Mouse (Mus musculus): ENCODE data around the gene Atxn1. TPM values are rescaled to one million over a fixed set of nuclear protein-coding genes. Genes with fewer than 3 reads are reported as not detected.

Atxn1 gene
- polyA plus RNA-seq, 1 experiment from 2014 or later, result 8.1 TPM

- H3K4me2 ChIP-seq, result no peak overlapping the region
- H3K36me3 ChIP-seq, result no peaks in the 10 kb centered on the region
- no peaks in the 10 kb centered on the region for H3K27me3 ChIP-seq
- ATAC-seq (replicated peaks; ENCODE audit: insufficient number of reproducible peaks, insufficient read depth, low FRiP score, low read depth), result 0 out of 2 replicates have a peak, but pooled peaks have one; percentile 22
- no peaks in the 10 kb centered on the region for H3K9me3 ChIP-seq (replicated peaks)
- H3K27ac ChIP-seq, result no peak overlapping the region
- no peaks in the 10 kb centered on the region for H3K4me1 ChIP-seq (replicated peaks)
- 43% methylated on average over 1 of the region's 1 CpGs for WGBS
- no peak overlapping the region for H3K9ac ChIP-seq
- no peak overlapping the region for H3K4me3 ChIP-seq
Observed at GRCm38 (mm10) chr13:45976894-45977293, 12.1 kb upstream of the Atxn1 start.

DNA sequence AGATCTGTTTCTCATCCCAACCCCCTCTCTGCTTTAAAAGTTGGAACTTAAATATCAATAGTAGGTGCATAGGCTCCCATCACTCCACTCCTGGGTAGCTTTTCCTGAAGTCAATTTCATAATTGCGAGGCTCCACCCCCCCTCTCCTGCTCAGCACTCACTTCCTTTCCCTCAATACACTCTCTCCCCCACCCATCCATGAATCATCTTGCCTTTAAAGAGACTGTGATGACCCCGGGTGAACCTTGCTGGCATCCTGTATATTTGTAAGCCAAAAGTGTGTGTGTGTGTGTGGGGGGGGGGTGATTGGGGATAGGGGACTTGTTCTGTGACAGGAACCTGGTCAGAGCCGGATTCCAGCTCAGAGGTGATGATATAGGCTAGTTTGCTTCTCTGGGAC, 9.8 kb upstream of the Atxn1 start:
- ATAC-seq (replicated peaks; ENCODE audit: insufficient number of reproducible peaks, insufficient read depth, low FRiP score, low read depth), result no peak
- 43% methylated on average over 3 of the region's 3 CpGs for WGBS
- H3K27me3 ChIP-seq, result no peaks in the 10 kb centered on the region

GRCm38 (mm10) chr13:45973972-45974490, 9.2 kb upstream of the Atxn1 start:
- Histone ChIP-seq H3K36me3 (no peaks in the 10 kb centered on the region), H3K27ac (no peak overlapping the region), H3K4me1 (replicated peaks) (no peaks in the 10 kb centered on the region), H3K4me2 (no peak overlapping the region), H3K4me3 (no peak overlapping the region), H3K9ac (no peak overlapping the region), H3K9me3 (replicated peaks) (no peaks in the 10 kb centered on the region), H3K27me3 (no peaks in the 10 kb centered on the region)
- 47% methylated on average over 7 of the region's 7 CpGs for WGBS
- ATAC-seq (replicated peaks; ENCODE audit: insufficient number of reproducible peaks, insufficient read depth, low FRiP score, low read depth), result no peak

More for the DNA sequence above, 9.8 kb upstream of the Atxn1 start:
- Histone ChIP-seq H3K36me3 (no peaks in the 10 kb centered on the region), H3K9ac (no peak overlapping the region), H3K4me2 (no peak overlapping the region), H3K27ac (no peak overlapping the region), H3K4me1 (replicated peaks) (no peaks in the 10 kb centered on the region), H3K9me3 (replicated peaks) (no peaks in the 10 kb centered on the region), H3K4me3 (no peak overlapping the region)

DNA sequence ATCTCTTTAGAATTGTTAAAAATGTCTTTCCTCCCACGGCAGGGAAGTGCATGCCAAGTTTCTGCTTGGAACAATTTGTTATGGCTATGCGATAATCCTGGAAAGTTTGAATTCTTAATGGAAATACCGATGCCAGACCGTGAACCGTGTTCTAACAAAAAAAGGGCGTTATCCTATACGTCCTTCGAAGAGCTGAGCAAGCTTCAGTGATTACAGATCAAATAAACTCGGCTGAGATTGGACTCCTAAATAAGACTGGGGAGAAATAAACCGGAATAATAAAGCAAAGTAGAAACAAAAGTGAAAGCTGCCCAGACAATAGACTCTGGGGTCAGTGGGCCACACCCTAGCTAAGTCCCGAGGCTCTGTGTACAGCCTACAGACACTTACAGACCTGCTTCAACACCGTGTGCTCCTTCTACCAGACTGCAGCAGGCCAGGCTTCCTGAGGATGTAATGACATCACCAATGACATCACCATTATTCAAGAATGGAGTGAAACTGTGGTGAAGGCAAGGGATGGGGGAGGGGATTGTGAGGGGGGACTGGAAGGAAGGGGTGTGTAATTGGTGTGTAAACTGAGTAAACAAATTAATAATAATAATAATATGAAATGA, 6.2 kb upstream of the Atxn1 start:
- no peak overlapping the region for H3K4me3 ChIP-seq
- 52% methylated on average over 12 of the region's 12 CpGs for WGBS
- no peak overlapping the region for H3K4me2 ChIP-seq
- H3K27ac ChIP-seq, result no peak overlapping the region
- no peaks in the 10 kb centered on the region for H3K27me3 ChIP-seq
- ATAC-seq (replicated peaks; ENCODE audit: insufficient number of reproducible peaks, insufficient read depth, low FRiP score, low read depth), result peak; percentile 70
- no peaks in the 10 kb centered on the region for H3K9me3 ChIP-seq (replicated peaks)
- peaks cover 5% of the 10 kb centered on the region for H3K4me1 ChIP-seq (replicated peaks)
- H3K9ac ChIP-seq, result no peak overlapping the region
- no peaks in the 10 kb centered on the region for H3K36me3 ChIP-seq

GRCm38 (mm10) chr13:45968206-45968605, 3.4 kb upstream of the Atxn1 start:
- H3K9me3 ChIP-seq (replicated peaks), result no peaks in the 10 kb centered on the region
- no peaks in the 10 kb centered on the region for H3K27me3 ChIP-seq
- no peak overlapping the region for H3K9ac ChIP-seq
- H3K27ac ChIP-seq, result no peak overlapping the region
- no peak overlapping the region for H3K4me3 ChIP-seq
- no peak for ATAC-seq (replicated peaks; ENCODE audit: insufficient number of reproducible peaks, insufficient read depth, low FRiP score, low read depth)
- WGBS, result 67% methylated on average over 4 of the region's 4 CpGs
- H3K36me3 ChIP-seq, result no peaks in the 10 kb centered on the region
- no peak overlapping the region for H3K4me2 ChIP-seq
- peaks cover 10% of the 10 kb centered on the region for H3K4me1 ChIP-seq (replicated peaks)

- no peak overlapping the region for H3K27ac ChIP-seq
- no peak overlapping the region for H3K4me3 ChIP-seq
- no peak overlapping the region for H3K4me2 ChIP-seq
- no peaks in the 10 kb centered on the region for H3K36me3 ChIP-seq
- no peak for ATAC-seq (replicated peaks; ENCODE audit: insufficient number of reproducible peaks, insufficient read depth, low FRiP score, low read depth)
- H3K27me3 ChIP-seq, result no peaks in the 10 kb centered on the region
- peaks cover 15% of the 10 kb centered on the region for H3K4me1 ChIP-seq (replicated peaks)
- no peak overlapping the region for H3K9ac ChIP-seq
- no peaks in the 10 kb centered on the region for H3K9me3 ChIP-seq (replicated peaks)
- 64% methylated on average over 3 of the region's 3 CpGs for WGBS
Observed at GRCm38 (mm10) chr13:45967371-45967770, 2.6 kb upstream of the Atxn1 start.

DNA sequence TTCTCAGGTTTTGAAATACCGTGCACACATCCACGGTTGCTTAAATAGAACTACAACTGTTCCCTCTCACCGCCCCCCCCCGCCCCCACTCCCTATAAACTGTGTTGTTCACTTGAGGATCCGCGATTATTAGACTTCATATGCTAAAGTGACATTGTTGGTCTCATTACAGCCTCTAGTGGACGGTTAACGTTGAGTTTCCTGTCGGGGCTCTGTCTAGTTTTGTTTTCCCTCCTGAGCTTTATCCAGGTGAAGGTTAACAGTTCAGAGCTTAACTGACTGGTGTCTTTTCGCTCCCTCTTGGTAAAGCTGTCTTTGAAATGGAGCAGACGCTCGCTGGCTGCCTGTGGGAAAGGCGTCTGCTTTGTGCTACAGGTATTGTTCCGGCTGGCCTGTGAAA, 1.8 kb upstream of the Atxn1 start:
- no peaks in the 10 kb centered on the region for H3K36me3 ChIP-seq
- peak overlapping the region; percentile 90 for H3K4me2 ChIP-seq
- H3K27ac ChIP-seq, result peak overlapping the region; percentile 98
- peak overlapping the region; percentile 52; the same call in 1 of the 2 replicates for H3K9ac ChIP-seq
- 3% methylated on average over 14 of the region's 14 CpGs for WGBS
- peaks cover 23% of the 10 kb centered on the region for H3K4me1 ChIP-seq (replicated peaks)
- no peaks in the 10 kb centered on the region for H3K27me3 ChIP-seq
- H3K9me3 ChIP-seq (replicated peaks), result no peaks in the 10 kb centered on the region
- H3K4me3 ChIP-seq, result peak overlapping the region; percentile 96
- ATAC-seq (replicated peaks; ENCODE audit: insufficient number of reproducible peaks, insufficient read depth, low FRiP score, low read depth), result no peak

DNA sequence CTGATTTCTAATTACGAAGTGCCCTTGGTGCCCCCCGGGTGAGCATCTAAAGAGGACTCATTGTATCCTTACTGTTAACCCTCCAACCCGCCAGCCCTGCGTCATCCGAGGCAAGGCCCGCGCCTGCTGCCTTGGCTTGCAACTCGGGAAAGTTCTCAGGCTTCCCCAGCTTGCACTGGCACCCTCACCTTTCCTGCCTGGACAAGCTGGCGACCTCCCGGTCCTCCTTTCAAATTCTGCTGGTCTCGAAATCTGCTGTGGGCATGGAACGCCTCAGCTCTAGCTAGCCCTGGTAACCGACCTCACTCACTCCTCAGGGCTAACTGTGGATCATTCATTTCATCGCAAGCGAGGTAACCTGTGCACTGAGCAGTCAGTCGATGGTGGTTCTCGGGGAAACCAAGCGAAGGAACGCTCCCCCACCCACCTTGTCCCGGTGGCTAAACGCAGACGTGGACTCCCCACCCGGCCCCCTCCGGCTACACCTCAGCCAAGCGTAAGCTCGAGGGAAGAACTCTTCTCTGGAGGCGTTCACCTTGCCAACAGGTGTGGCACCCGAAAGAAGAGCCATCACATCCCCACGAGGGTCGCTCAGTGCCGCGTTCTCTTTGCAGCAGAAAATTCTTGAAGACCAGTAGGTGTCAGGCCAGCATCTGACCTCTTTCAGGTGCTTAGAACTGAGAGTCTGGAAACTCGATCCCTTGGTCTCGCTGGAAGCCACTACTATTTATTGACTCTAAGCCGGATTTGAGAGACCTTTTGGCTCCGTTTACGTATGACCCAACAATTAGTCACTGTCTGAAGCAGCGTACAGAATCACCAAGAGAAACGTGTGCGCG, 1.0 kb upstream of the Atxn1 start:
- peak overlapping the region; percentile 75 for H3K9ac ChIP-seq
- peak overlapping the region; percentile 98 for H3K27ac ChIP-seq
- peak overlapping the region; percentile 90 for H3K4me2 ChIP-seq
- H3K4me3 ChIP-seq, result peak overlapping the region; percentile 96
- H3K4me1 ChIP-seq (replicated peaks), result peaks cover 28% of the 10 kb centered on the region
- no peaks in the 10 kb centered on the region for H3K9me3 ChIP-seq (replicated peaks)
- no peaks in the 10 kb centered on the region for H3K36me3 ChIP-seq
- H3K27me3 ChIP-seq, result no peaks in the 10 kb centered on the region
- 0 out of 2 replicates have a peak, but pooled peaks have one; percentile 3 for ATAC-seq (replicated peaks; ENCODE audit: insufficient number of reproducible peaks, insufficient read depth, low FRiP score, low read depth)
- under 1% methylated on average over 41 of the region's 41 CpGs for WGBS

- Histone ChIP-seq H3K4me1 (replicated peaks) (peaks cover 39% of the 10 kb centered on the region), H3K4me3 (peak overlapping the region; percentile 96), H3K27me3 (no peaks in the 10 kb centered on the region), H3K36me3 (no peaks in the 10 kb centered on the region), H3K9me3 (replicated peaks) (no peaks in the 10 kb centered on the region), H3K4me2 (peak overlapping the region; percentile 90), H3K27ac (peak overlapping the region; percentile 98), H3K9ac (peak overlapping the region; percentile 94)
- WGBS, result 2% methylated on average over 23 of the region's 39 CpGs
- peak; percentile 19 for ATAC-seq (replicated peaks; ENCODE audit: insufficient number of reproducible peaks, insufficient read depth, low FRiP score, low read depth)
Observed at GRCm38 (mm10) chr13:45964331-45964852, 416 bp downstream of the Atxn1 start.

- Histone ChIP-seq H3K9ac (peak overlapping the region; percentile 94), H3K4me3 (peak overlapping the region; percentile 96), H3K36me3 (no peaks in the 10 kb centered on the region), H3K9me3 (replicated peaks) (no peaks in the 10 kb centered on the region), H3K4me2 (peak overlapping the region; percentile 90), H3K27ac (peak overlapping the region; percentile 98), H3K4me1 (replicated peaks) (peaks cover 41% of the 10 kb centered on the region), H3K27me3 (no peaks in the 10 kb centered on the region)
- peak; percentile 54 for ATAC-seq (replicated peaks; ENCODE audit: insufficient number of reproducible peaks, insufficient read depth, low FRiP score, low read depth)
- under 1% methylated on average over 86 of the region's 95 CpGs for WGBS
Observed at GRCm38 (mm10) chr13:45963497-45964330, 1.1 kb downstream of the Atxn1 start.

DNA sequence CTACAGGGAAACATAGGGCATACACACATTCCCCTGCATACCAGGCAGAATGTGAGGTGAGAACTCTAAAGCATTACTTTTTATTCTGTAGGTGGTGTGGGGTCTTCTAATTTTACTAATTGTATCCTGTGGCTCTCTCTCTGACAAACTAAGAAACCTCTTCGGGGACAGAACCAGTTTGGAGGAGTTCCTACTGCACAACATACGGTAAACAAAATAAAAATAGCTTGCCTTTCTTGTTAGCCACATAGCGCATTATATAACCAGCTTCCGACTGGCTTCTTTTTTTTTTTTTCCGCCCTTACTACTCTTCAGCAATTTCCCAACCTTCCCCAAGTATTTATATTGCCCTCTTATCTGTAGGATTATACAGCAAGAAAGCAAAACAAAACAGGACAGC, 2.0 kb downstream of the Atxn1 start:
- WGBS, result 7% methylated on average over 5 of the region's 5 CpGs
- Histone ChIP-seq H3K27me3 (no peaks in the 10 kb centered on the region), H3K4me2 (peak overlapping the region; percentile 90), H3K9me3 (replicated peaks) (no peaks in the 10 kb centered on the region), H3K4me3 (peak overlapping the region; percentile 96), H3K4me1 (replicated peaks) (peaks cover 42% of the 10 kb centered on the region), H3K9ac (peak overlapping the region; percentile 94), H3K27ac (peak overlapping the region; percentile 98), H3K36me3 (no peaks in the 10 kb centered on the region)
- no peak for ATAC-seq (replicated peaks; ENCODE audit: insufficient number of reproducible peaks, insufficient read depth, low FRiP score, low read depth)
